Mouse (Mus musculus): ENCODE results near the gene Dtx3l. TPM values are rescaled to one million over a fixed set of nuclear protein-coding genes. Genes with fewer than 3 reads are reported as not detected.

The Dtx3l gene
- polyA plus RNA-seq, 1 experiment from 2014 or later = 4.9 TPM

- no peak for ATAC-seq (ENCODE audit: insufficient read depth)
- Histone ChIP-seq H3K27ac (replicated peaks) (no peak overlapping the region), H3K27me3 (no peaks in the 10 kb centered on the region), H3K9ac (no peak overlapping the region), H3K4me3 (replicated peaks) (no peak overlapping the region), H3K4me2 (no peak overlapping the region), H3K4me1 (replicated peaks) (no peaks in the 10 kb centered on the region), H3K9me3 (replicated peaks) (no peaks in the 10 kb centered on the region), H3K36me3 (replicated peaks) (peaks cover 12% of the 10 kb centered on the region)
- 79% methylated on average over 5 of the region's 5 CpGs for WGBS (ENCODE audit: insufficient replicate concordance)
Observed at GRCm38 (mm10) chr16:35924341-35924740, 14.6 kb downstream of the Dtx3l start.

DNA sequence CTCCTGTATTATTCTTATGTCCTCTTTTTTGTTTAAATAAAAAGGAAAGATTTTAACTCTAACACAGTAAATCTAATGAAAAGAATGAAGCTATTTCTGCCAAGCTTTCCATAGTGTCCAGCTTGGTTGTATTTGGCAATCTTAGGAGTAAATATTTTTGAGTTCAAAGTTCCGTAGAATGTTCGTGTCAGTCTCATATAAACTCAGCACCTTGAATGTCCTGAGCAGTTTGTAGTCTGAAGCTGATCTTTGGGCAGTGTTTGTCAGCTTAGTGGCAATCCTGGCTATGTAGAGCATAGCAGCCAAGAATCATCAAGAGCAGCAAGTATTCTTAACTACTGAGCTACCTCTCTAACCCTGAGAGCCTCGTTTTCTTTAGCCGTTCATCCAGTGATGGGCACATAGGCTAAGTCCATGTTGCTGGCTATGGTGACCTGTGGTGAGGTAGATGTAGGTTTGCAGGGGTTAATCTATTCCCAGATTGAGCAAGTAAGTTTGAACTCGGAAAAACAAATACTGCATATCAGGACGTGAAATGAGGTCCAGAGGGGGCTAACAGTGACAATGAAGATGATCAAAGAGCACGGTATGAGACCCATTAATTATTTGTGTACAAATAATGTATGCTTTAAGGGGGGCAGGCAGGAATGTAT, 15.3 kb downstream of the Dtx3l start:
- ATAC-seq (ENCODE audit: insufficient read depth) = no peak; the same call in 1 of the 2 replicates
- WGBS (ENCODE audit: insufficient replicate concordance) = 62% methylated on average over 7 of the region's 7 CpGs
- H3K27me3 ChIP-seq = no peaks in the 10 kb centered on the region
- H3K4me2 ChIP-seq = no peak overlapping the region
- no peak overlapping the region for H3K9ac ChIP-seq
- no peak overlapping the region for H3K4me3 ChIP-seq (replicated peaks)
- H3K36me3 ChIP-seq (replicated peaks) = peaks cover 5% of the 10 kb centered on the region; the same call in 1 of the 2 replicates
- no peak overlapping the region for H3K27ac ChIP-seq (replicated peaks)
- H3K4me1 ChIP-seq (replicated peaks) = no peaks in the 10 kb centered on the region
- no peaks in the 10 kb centered on the region for H3K9me3 ChIP-seq (replicated peaks)

DNA sequence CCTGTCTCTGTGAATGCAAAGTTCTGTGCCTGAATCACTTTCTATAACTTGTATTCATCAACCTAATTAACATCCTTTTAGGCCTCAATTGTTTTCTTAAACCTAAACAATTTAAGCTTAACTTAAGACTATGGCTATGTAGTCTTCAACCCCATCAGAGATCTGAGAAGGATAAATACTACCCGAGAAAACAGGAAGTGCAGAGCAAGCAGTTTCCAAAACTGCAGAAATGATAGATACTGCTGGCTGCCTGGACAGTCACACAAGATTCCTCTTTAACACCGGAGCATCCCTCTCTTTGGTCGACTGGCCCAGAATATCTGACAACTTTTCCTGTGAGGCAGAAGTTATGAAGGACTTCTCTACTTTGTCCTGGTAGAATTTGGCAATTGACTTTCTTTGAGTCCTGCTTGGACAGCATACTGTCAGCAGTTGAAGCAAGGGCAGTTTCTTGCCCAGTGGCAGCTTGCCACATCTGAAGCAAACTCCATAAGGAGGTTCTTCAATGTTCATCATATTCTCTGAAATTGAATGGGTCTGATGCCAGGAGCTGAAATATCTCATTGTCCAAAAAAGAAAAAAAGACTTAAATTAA, 16.6 kb downstream of the Dtx3l start:
- H3K27me3 ChIP-seq = no peaks in the 10 kb centered on the region
- WGBS (ENCODE audit: insufficient replicate concordance) = 49% methylated on average over 3 of the region's 3 CpGs
- no peak overlapping the region for H3K9ac ChIP-seq
- no peak overlapping the region for H3K27ac ChIP-seq (replicated peaks)
- H3K9me3 ChIP-seq (replicated peaks) = no peaks in the 10 kb centered on the region
- H3K4me2 ChIP-seq = no peak overlapping the region
- no peak for ATAC-seq (ENCODE audit: insufficient read depth)
- H3K36me3 ChIP-seq (replicated peaks) = no peaks in the 10 kb centered on the region
- no peak overlapping the region for H3K4me3 ChIP-seq (replicated peaks)
- no peaks in the 10 kb centered on the region for H3K4me1 ChIP-seq (replicated peaks)

DNA sequence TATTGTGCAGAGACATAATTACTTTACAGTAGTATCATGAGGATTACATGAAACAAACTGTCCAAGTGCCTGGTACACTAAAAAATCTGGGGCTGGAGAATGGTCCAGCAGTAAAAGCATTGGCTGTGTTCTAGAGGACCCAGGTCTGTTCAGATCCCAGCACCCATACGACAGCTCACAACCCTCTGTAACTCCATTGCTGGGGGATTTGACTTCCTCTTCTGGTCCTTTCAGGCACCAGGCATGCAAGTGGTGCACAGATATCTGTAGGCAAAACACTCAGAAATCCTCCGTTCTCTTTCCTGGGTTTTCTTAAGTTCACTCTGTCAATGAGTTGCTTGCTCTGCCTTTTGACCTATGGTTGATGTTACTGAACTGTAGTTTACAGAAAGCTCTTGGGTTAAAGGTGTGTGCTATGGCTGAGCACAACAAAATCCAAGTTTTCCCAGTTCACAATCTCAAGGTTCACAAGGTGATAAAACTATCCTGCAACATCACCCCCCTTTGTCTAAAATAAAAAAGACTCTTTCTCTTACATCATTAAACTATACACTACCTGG, 17.2 kb downstream of the Dtx3l start:
- no peak overlapping the region for H3K9ac ChIP-seq
- WGBS (ENCODE audit: insufficient replicate concordance) = 25% methylated on average over 2 of the region's 2 CpGs
- ATAC-seq (ENCODE audit: insufficient read depth) = no peak

DNA sequence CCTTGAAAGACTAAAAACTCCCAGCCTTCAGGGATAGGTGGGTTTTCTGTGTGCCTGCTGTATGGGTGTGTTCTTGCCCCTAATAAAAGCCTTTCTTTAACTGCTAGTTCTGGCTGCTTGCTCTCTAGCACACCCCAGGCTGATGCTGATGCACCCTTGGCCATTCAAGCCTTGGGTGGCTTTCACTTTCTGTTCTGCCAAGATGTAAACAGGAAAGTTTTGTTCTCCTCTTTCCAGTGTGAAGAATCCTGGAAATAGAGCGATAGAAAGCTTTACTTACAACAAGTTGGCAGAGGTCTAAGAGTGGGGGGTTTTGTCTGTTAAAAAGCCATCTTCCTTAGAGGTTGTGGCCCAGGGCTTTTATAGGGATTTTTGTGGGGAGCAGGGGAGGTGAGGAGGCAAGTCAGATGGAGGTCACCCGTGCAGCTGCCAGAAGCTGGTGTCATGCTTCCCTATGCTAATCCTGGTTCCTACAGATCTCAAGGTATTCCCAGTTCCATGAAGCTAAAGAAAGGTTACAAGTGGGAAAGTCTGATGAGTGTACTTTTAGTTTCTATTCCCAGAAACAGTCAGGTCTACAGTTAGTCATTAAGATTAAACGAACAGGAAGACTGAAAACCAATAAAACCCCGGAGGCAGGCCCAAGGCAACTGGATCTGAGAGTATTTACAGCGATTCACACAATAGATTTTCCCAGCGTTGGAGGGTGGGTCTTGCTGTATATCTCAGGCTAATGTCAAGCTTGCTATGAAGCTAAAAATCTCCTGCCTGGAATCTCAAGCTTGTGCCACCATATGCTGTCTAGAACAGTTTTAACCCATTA, 20.0 kb downstream of the Dtx3l start:
- Histone ChIP-seq H3K4me1 (replicated peaks) (no peaks in the 10 kb centered on the region), H3K9me3 (replicated peaks) (no peaks in the 10 kb centered on the region), H3K9ac (no peak overlapping the region), H3K36me3 (replicated peaks) (no peaks in the 10 kb centered on the region), H3K27ac (replicated peaks) (no peak overlapping the region), H3K4me2 (no peak overlapping the region), H3K4me3 (replicated peaks) (no peak overlapping the region), H3K27me3 (no peaks in the 10 kb centered on the region)
- 57% methylated on average over 6 of the region's 6 CpGs for WGBS (ENCODE audit: insufficient replicate concordance)
- no peak for ATAC-seq (ENCODE audit: insufficient read depth)

More for the DNA sequence above, 17.2 kb downstream of the Dtx3l start:
- Histone ChIP-seq H3K4me2 (no peak overlapping the region), H3K4me1 (replicated peaks) (no peaks in the 10 kb centered on the region), H3K27ac (replicated peaks) (no peak overlapping the region), H3K9me3 (replicated peaks) (no peaks in the 10 kb centered on the region), H3K27me3 (no peaks in the 10 kb centered on the region), H3K4me3 (replicated peaks) (no peak overlapping the region), H3K36me3 (replicated peaks) (no peaks in the 10 kb centered on the region)

GRCm38 (mm10) chr16:35914301-35914700, 24.6 kb downstream of the Dtx3l start:
- Histone ChIP-seq H3K4me2 (no peak overlapping the region), H3K4me3 (replicated peaks) (no peak overlapping the region), H3K27me3 (no peaks in the 10 kb centered on the region), H3K9me3 (replicated peaks) (no peaks in the 10 kb centered on the region), H3K4me1 (replicated peaks) (no peaks in the 10 kb centered on the region), H3K9ac (no peak overlapping the region), H3K27ac (replicated peaks) (no peak overlapping the region), H3K36me3 (replicated peaks) (no peaks in the 10 kb centered on the region)
- ATAC-seq (ENCODE audit: insufficient read depth) = no peak
- WGBS (ENCODE audit: insufficient replicate concordance) = 51% methylated on average over 5 of the region's 5 CpGs

GRCm38 (mm10) chr16:35913526-35913925, 25.4 kb downstream of the Dtx3l start:
- no peaks in the 10 kb centered on the region for H3K4me1 ChIP-seq (replicated peaks)
- H3K9ac ChIP-seq = no peak overlapping the region
- WGBS (ENCODE audit: insufficient replicate concordance) = 39% methylated on average over 1 of the region's 1 CpGs
- no peak overlapping the region for H3K27ac ChIP-seq (replicated peaks)
- no peak overlapping the region for H3K4me2 ChIP-seq
- ATAC-seq (ENCODE audit: insufficient read depth) = no peak
- H3K36me3 ChIP-seq (replicated peaks) = no peaks in the 10 kb centered on the region
- no peak overlapping the region for H3K4me3 ChIP-seq (replicated peaks)
- H3K27me3 ChIP-seq = no peaks in the 10 kb centered on the region
- H3K9me3 ChIP-seq (replicated peaks) = no peaks in the 10 kb centered on the region

DNA sequence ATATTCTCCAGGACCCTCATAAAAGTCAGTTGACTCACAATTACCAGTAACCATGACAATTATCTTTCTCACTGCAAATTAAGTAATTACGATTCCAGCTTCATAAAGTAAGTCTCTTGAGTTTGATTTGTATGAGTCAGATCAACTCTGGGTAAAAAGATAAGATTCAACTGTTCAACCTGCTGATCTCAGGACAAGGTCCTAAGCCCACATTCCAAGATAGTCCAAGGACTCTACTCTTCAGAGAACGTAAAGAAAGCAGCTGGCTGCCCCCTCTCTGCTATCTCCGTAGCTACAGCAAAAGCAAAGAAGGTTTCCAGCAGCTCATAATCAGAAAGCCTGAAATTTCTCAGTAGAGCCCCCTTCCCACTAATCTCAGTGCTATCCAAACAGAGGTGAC, 27.5 kb downstream of the Dtx3l start:
- no peaks in the 10 kb centered on the region for H3K36me3 ChIP-seq (replicated peaks)
- no peaks in the 10 kb centered on the region for H3K27me3 ChIP-seq
- H3K4me2 ChIP-seq = no peak overlapping the region
- H3K9ac ChIP-seq = no peak overlapping the region
- no peak for ATAC-seq (ENCODE audit: insufficient read depth)
- H3K27ac ChIP-seq (replicated peaks) = no peak overlapping the region
- WGBS (ENCODE audit: insufficient replicate concordance) = 43% methylated on average over 3 of the region's 3 CpGs
- H3K4me3 ChIP-seq (replicated peaks) = no peak overlapping the region
- peaks cover 10% of the 10 kb centered on the region; the same call in 1 of the 2 replicates for H3K4me1 ChIP-seq (replicated peaks)
- no peaks in the 10 kb centered on the region for H3K9me3 ChIP-seq (replicated peaks)

- Histone ChIP-seq H3K4me1 (replicated peaks) (peaks cover 24% of the 10 kb centered on the region), H3K9ac (no peak overlapping the region), H3K36me3 (replicated peaks) (no peaks in the 10 kb centered on the region), H3K4me3 (replicated peaks) (no peak overlapping the region), H3K27me3 (no peaks in the 10 kb centered on the region), H3K4me2 (no peak overlapping the region), H3K9me3 (replicated peaks) (no peaks in the 10 kb centered on the region), H3K27ac (replicated peaks) (no peak overlapping the region)
- no peak for ATAC-seq (ENCODE audit: insufficient read depth)
- WGBS (ENCODE audit: insufficient replicate concordance) = 47% methylated on average over 4 of the region's 4 CpGs
Observed at GRCm38 (mm10) chr16:35907432-35908201, 31.3 kb downstream of the Dtx3l start.

GRCm38 (mm10) chr16:35906887-35907286, 32.1 kb downstream of the Dtx3l start:
- H3K9ac ChIP-seq = no peak overlapping the region
- no peak overlapping the region for H3K4me2 ChIP-seq
- H3K4me3 ChIP-seq (replicated peaks) = no peak overlapping the region
- no peaks in the 10 kb centered on the region for H3K9me3 ChIP-seq (replicated peaks)
- no peak overlapping the region for H3K27ac ChIP-seq (replicated peaks)
- no peaks in the 10 kb centered on the region for H3K36me3 ChIP-seq (replicated peaks)
- H3K27me3 ChIP-seq = no peaks in the 10 kb centered on the region
- WGBS (ENCODE audit: insufficient replicate concordance) = 72% methylated on average over 7 of the region's 7 CpGs
- ATAC-seq (ENCODE audit: insufficient read depth) = no peak
- peaks cover 24% of the 10 kb centered on the region for H3K4me1 ChIP-seq (replicated peaks)

All from liver, embryonic 15.5 days (tissue).